Mouse (Mus musculus) ES-E14 (cell line): ENCODE data around the gene Minpp1.

Source experiments
- CHD2 ChIP-seq: IDR thresholded peaks from 2 replicates; pipeline ENCODE4 v1.6.1; 2014; ENCODE audit warnings: mild to moderate bottlenecking, low read depth, low read length, inconsistent platforms
- HCFC1 ChIP-seq: IDR thresholded peaks from 2 replicates; pipeline ENCODE4 v1.6.1; 2012; ENCODE audit warnings: low read length, inconsistent platforms, borderline replicate concordance; ENCODE audit not compliant: insufficient read depth
- MAFK ChIP-seq: IDR thresholded peaks from 2 replicates; pipeline ENCODE4 v1.6.1; 2014; ENCODE audit warnings: mild to moderate bottlenecking, low read depth, low read length, inconsistent platforms; ENCODE audit not compliant: insufficient read depth
- ZC3H11A ChIP-seq: IDR thresholded peaks from 2 replicates; pipeline ENCODE4 v1.6.1; 2012; ENCODE audit warnings: low read depth, mild to moderate bottlenecking, inconsistent platforms, low read length, borderline replicate concordance
- ZNF384 ChIP-seq: IDR thresholded peaks from 2 replicates; pipeline ENCODE4 v1.6.1; 2012; ENCODE audit warnings: low read depth, low read length, inconsistent platforms

DNA sequence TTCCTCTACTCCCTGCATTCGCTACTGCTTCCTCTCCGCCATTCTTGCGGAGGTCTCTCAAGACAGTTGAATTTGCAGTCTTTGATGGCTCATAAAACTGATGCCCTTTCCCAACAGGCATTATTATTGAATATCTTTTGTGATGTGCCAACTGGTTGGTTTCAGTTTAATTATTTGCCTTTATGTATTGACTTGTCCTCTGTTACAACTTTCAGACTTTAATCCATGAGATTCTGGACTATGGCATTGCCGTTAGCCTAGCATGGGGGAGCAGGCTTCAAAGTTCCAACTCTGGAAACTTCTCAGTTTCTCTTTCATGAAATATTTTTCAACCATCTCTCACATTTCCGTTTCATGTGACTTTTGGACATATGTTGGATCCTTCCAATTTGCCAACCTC lies 41.6 kb downstream of the Minpp1 start:
- no peak for TF ChIP-seq ZC3H11A
- TF ChIP-seq MAFK: no peak
- no peak for TF ChIP-seq HCFC1
- no peak for TF ChIP-seq ZNF384
- no peak for TF ChIP-seq CHD2
